ENCODE assay signal across 28 mouse cellular contexts in genomic region chr15:84896664-84897063, GRCm38 (mm10). TPM values are rescaled to one million over a fixed set of nuclear protein-coding genes. Genes with fewer than 3 reads are reported as not detected.
DNase-seq lines count a peak whose midpoint lies in the region; ATAC-seq and TF ChIP-seq lines count a peak whose summit lies in the region.
"Had no signal": no experiment of that assay in that cellular context is flagged by ENCODE, and none has a peak within 500 bp of the region (broad histone marks: within the 10 kb centered on the region; RNA-seq: fewer than 3 reads in every experiment).

No protein-coding gene starts in this region.

- 53% methylated on average over 1 of the region's 1 CpGs for WGBS in lung, postnatal 0 days
- WGBS in midbrain, embryonic 15.5 days = 90% methylated on average over 1 of the region's 1 CpGs

- H3K27ac ChIP-seq in lung, postnatal 0 days (ENCODE audit: low read length) = no peak overlapping the region
- H3K27ac ChIP-seq in midbrain, embryonic 15.5 days = no peak overlapping the region
- H3K27ac ChIP-seq: embryonic facial prominence, embryonic 12.5 days; heart, adult 2 months; hindbrain, embryonic 14.5 days; intestine, embryonic 15.5 days; limb, embryonic 12.5 days; liver, embryonic 15.5 days; midbrain, embryonic 12.5 days had no signal

- H3K27me3 ChIP-seq in lung, postnatal 0 days (replicated peaks; ENCODE audit: insufficient read depth, low read length) = no peaks in the 10 kb centered on the region
- H3K27me3 ChIP-seq in midbrain, embryonic 15.5 days (replicated peaks) = peaks cover 6% of the 10 kb centered on the region; the same call in 1 of the 2 replicates
- H3K27me3 ChIP-seq: embryonic facial prominence, embryonic 12.5 days; heart, embryonic 12.5 days; limb, embryonic 12.5 days; liver, embryonic 15.5 days had no signal

- intact Hi-C loops in gastrocnemius, postnatal 14 days (cut with DNase I; ENCODE audit: low total_unique reads) = no loop called here
- intact Hi-C loops in left cerebral cortex, postnatal 25 days (cut with DNase I) = loop anchor here (10.0 kb wide), 1 partner anchor 222 kb away; no protein-coding TSS in a partner anchor

- H3K36me3 ChIP-seq in lung, postnatal 0 days (ENCODE audit: insufficient read depth, low read length) = no peaks in the 10 kb centered on the region
- H3K36me3 ChIP-seq in midbrain, embryonic 15.5 days (replicated peaks) = no peaks in the 10 kb centered on the region
- H3K36me3 ChIP-seq: embryonic facial prominence, embryonic 12.5 days; G1E; heart, embryonic 12.5 days; intestine, embryonic 15.5 days; limb, embryonic 12.5 days; liver, embryonic 15.5 days; midbrain, embryonic 12.5 days had no signal

- no peak for TF ChIP-seq EP300 in lung, postnatal 0 days (IDR thresholded peaks at IDR 0.05)

- H3K4me3 ChIP-seq in lung, postnatal 0 days (ENCODE audit: low read depth, low read length) = no peak overlapping the region
- no peak overlapping the region for H3K4me3 ChIP-seq in midbrain, embryonic 15.5 days
- H3K4me3 ChIP-seq: embryonic facial prominence, embryonic 12.5 days; heart, adult 2 months; heart, embryonic 12.5 days; intestine, embryonic 15.5 days; limb, embryonic 12.5 days; liver, embryonic 15.5 days; megakaryocyte, embryonic 14.5 days; midbrain, embryonic 12.5 days had no signal

- no peak overlapping the region for H3K9ac ChIP-seq in lung, postnatal 0 days (replicated peaks; ENCODE audit: low read depth)
- H3K9ac ChIP-seq in midbrain, embryonic 15.5 days = no peak overlapping the region
- H3K9ac ChIP-seq: embryonic facial prominence, embryonic 12.5 days; heart, embryonic 12.5 days; hindbrain, embryonic 14.5 days; intestine, embryonic 15.5 days; limb, embryonic 12.5 days; liver, embryonic 15.5 days; lung, embryonic 14.5 days; midbrain, embryonic 12.5 days had no signal

- ATAC-seq in lung, postnatal 0 days = no peak
- ATAC-seq in activated CD4-positive, CD25-positive, alpha-beta regulatory T cell, adult 4 months = peak; percentile 89
- ATAC-seq in megakaryocyte, adult 5-6 weeks (ENCODE audit: poor library complexity, severe bottlenecking) = peak; percentile 60
- ATAC-seq in midbrain, embryonic 15.5 days (replicated peaks) = no peak
- ATAC-seq: forebrain, embryonic 14.5 days; intestine, embryonic 15.5 days; Patski had no signal

- H3K4me1 ChIP-seq in lung, postnatal 0 days (ENCODE audit: insufficient read depth, low read depth, low read length) = 0 out of 2 replicates have a peak, but pooled peaks cover 3% of the 10 kb centered on the region
- H3K4me1 ChIP-seq in midbrain, embryonic 15.5 days = peaks cover 12% of the 10 kb centered on the region
- H3K4me1 ChIP-seq: intestine, embryonic 15.5 days; liver, embryonic 15.5 days had no signal

- peak; percentile 9 for DNase-seq in lung, postnatal 25 days (ENCODE audit: low spot score)
- no peak for DNase-seq in lung, postnatal 0 days (ENCODE audit: low spot score)
- DNase-seq in CD4-positive helper T cell, adult 2 months (ENCODE audit: low read depth, low spot score) = peak; percentile 55
- no peak for DNase-seq in gastrocnemius, postnatal 14 days
- DNase-seq in left cerebral cortex, postnatal 25 days (ENCODE audit: low spot score in 2 of 2) = no peak
- DNase-seq: cerebellum, adult 18-20 months; cerebellum, postnatal 36 days; embryo, embryonic 11 days; kidney, adult 8-10 months; kidney, postnatal 10 days; layer of hippocampus, adult 9-11 months; lung, embryonic 14.5 days; right cerebral cortex, postnatal 25 days had no signal

- no peak overlapping the region for H3K4me2 ChIP-seq in lung, postnatal 0 days (replicated peaks; ENCODE audit: low read depth, low read length)
- no peak overlapping the region for H3K4me2 ChIP-seq in midbrain, embryonic 15.5 days
- H3K4me2 ChIP-seq: embryonic facial prominence, embryonic 12.5 days; heart, embryonic 12.5 days; hindbrain, embryonic 14.5 days; intestine, embryonic 15.5 days; limb, embryonic 12.5 days; liver, embryonic 15.5 days; lung, embryonic 14.5 days; midbrain, embryonic 12.5 days had no signal

- TF ChIP-seq CTCF in lung, postnatal 0 days (IDR thresholded peaks at IDR 0.05) = no peak

- H3K9me3 ChIP-seq in lung, postnatal 0 days (ENCODE audit: low read length) = no peaks in the 10 kb centered on the region
- no peaks in the 10 kb centered on the region for H3K9me3 ChIP-seq in midbrain, embryonic 15.5 days
- H3K9me3 ChIP-seq: embryonic facial prominence, embryonic 12.5 days; heart, embryonic 12.5 days; intestine, embryonic 15.5 days; liver, embryonic 15.5 days had no signal

RNA-seq across cellular contexts. Expression of gene Gm29666, which starts 23.2 kb away (rescaled TPM):
- polyA plus RNA-seq in lung, postnatal 0 days (2015; fragmentation: Nextera tagmentation; extraction: Ambion mirVana) = 0.10 and 0.12 TPM in 2 replicates
- polyA plus RNA-seq in activated CD4-positive, CD25-positive, alpha-beta regulatory T cell, adult 4 months (2017; shearing (Covaris generic)) = under 1 TPM; 0.55 to 0.89 TPM
- total RNA-seq in megakaryocyte, adult 5-6 weeks (2015) = 0.02 and 0.36 TPM in 2 replicates
- total RNA-seq in megakaryocyte, adult 5-6 weeks (2017) = 0.08 and 0.29 TPM in 2 replicates
- under 1 TPM; 0.09 to 0.14 TPM for total RNA-seq in gastrocnemius, postnatal 14 days (2021)
- polyA plus RNA-seq in midbrain, embryonic 15.5 days (2015; fragmentation: Nextera tagmentation; extraction: Ambion mirVana) = 0.83 and 0.96 TPM in 2 replicates
- total RNA-seq in left cerebral cortex, postnatal 25 days (2021) = 1 to 10 TPM; 1.1 to 1.2 TPM

RNA-seq across cellular contexts. Expression of gene Nup50, which starts 26.5 kb away (rescaled TPM):
- 12.1 and 13.9 TPM in 2 replicates for polyA plus RNA-seq in lung, postnatal 0 days (2015; fragmentation: Nextera tagmentation; extraction: Ambion mirVana)
- 10 to 100 TPM; 22.9 to 24.2 TPM for polyA plus RNA-seq in activated CD4-positive, CD25-positive, alpha-beta regulatory T cell, adult 4 months (2017; shearing (Covaris generic))
- total RNA-seq in megakaryocyte, adult 5-6 weeks (2015) = 29.8 and 32.3 TPM in 2 replicates
- total RNA-seq in megakaryocyte, adult 5-6 weeks (2017) = 74.2 and 78.5 TPM in 2 replicates
- total RNA-seq in gastrocnemius, postnatal 14 days (2021) = 10 to 100 TPM; 14.3 to 14.4 TPM
- polyA plus RNA-seq in midbrain, embryonic 15.5 days (2015; fragmentation: Nextera tagmentation; extraction: Ambion mirVana) = 25.4 and 26.2 TPM in 2 replicates
- total RNA-seq in left cerebral cortex, postnatal 25 days (2021) = 10 to 100 TPM; 32.5 to 34.5 TPM

RNA-seq across cellular contexts. Expression of gene Phf21b, which starts 40.8 kb away (rescaled TPM):
- polyA plus RNA-seq in lung, postnatal 0 days (2015; fragmentation: Nextera tagmentation; extraction: Ambion mirVana) = 0.08 and 0.12 TPM in 2 replicates
- polyA plus RNA-seq in activated CD4-positive, CD25-positive, alpha-beta regulatory T cell, adult 4 months (2017; shearing (Covaris generic)) = 1 to 10 TPM; 1.1 to 1.4 TPM
- 0.09 and 0.14 TPM in 2 replicates for total RNA-seq in megakaryocyte, adult 5-6 weeks (2015)
- 0.22 and 0.69 TPM in 2 replicates for total RNA-seq in megakaryocyte, adult 5-6 weeks (2017)
- under 1 TPM; 0.59 to 0.69 TPM for total RNA-seq in gastrocnemius, postnatal 14 days (2021)
- 6.0 and 7.6 TPM in 2 replicates for polyA plus RNA-seq in midbrain, embryonic 15.5 days (2015; fragmentation: Nextera tagmentation; extraction: Ambion mirVana)
- 10 to 100 TPM; 14.2 to 16.9 TPM for total RNA-seq in left cerebral cortex, postnatal 25 days (2021)
- polyA plus RNA-seq: G1E had no signal

Comparison
In these comparisons a context has a peak if more than half of its experiments do, and no peak if none do; other contexts are left out.
1. DNase-seq: peak in lung, postnatal 25 days (single experiment) and CD4-positive helper T cell, adult 2 months (single experiment); none in lung, postnatal 0 days (single experiment), gastrocnemius, postnatal 14 days (single experiment) and left cerebral cortex, postnatal 25 days (0 of 2).
2. ATAC-seq: peak in activated CD4-positive, CD25-positive, alpha-beta regulatory T cell, adult 4 months (single experiment) and megakaryocyte, adult 5-6 weeks (single experiment); none in lung, postnatal 0 days (single experiment) and midbrain, embryonic 15.5 days (single experiment).
3. RNA of gene Phf21b, which starts 40.8 kb away (total RNA-seq): 14.2 to 16.9 TPM in left cerebral cortex, postnatal 25 days; 0.59 to 0.69 TPM in gastrocnemius, postnatal 14 days and 0.09 to 0.69 TPM in megakaryocyte, adult 5-6 weeks; every median in the first group is over 4 times any median in the second.